Comparison of ENCODE assay signal across 8 mouse cellular contexts in genomic region chr9:21769558-21770183, GRCm38 (mm10). TPM values are rescaled to one million over a fixed set of nuclear protein-coding genes. Genes with fewer than 3 reads are reported as not detected.
DNase-seq lines count a peak whose midpoint lies in the region; ATAC-seq and TF ChIP-seq lines count a peak whose summit lies in the region.

No protein-coding gene starts in this region.

- no peaks in the 10 kb centered on the region for H3K9me3 ChIP-seq in stomach, embryonic 15.5 days

- 15% methylated on average over 26 of the region's 26 CpGs for WGBS in cerebellum, adult 2 months
- 80% methylated on average over 26 of the region's 26 CpGs for WGBS in stomach, embryonic 15.5 days

- 0 out of 2 replicates have a peak, but pooled peaks have one; percentile 18 for ATAC-seq in stomach, embryonic 15.5 days (ENCODE audit: insufficient read depth, low FRiP score, low read depth)

- peak overlapping the region; percentile 16 for H3K4me3 ChIP-seq in cerebellum, adult 2 months (replicated peaks; ENCODE audit: insufficient read depth, low read depth, low read length)
- no peak overlapping the region for H3K4me3 ChIP-seq in stomach, embryonic 15.5 days (replicated peaks)

- no peak for TF ChIP-seq POLR2A in cerebellum, adult 2 months (IDR thresholded peaks at IDR 0.05; ENCODE audit: borderline replicate concordance, insufficient read depth, low read length)

- intact Hi-C loops in heart, postnatal 10 days (cut with DNase I), result no loop called here
- intact Hi-C loops in left cerebral cortex, postnatal 14 days (cut with DNase I), result no loop called here

- TF ChIP-seq CTCF in cerebellum, adult 2 months (IDR thresholded peaks at IDR 0.05; ENCODE audit: borderline replicate concordance, insufficient read depth, low read depth, low read length), result no peak

- peak; percentile 70 to 73 for DNase-seq in cerebellum, adult 2 months
- no peak for DNase-seq in cerebellum, postnatal 4 days (ENCODE audit: low spot score in 2 of 2)
- peak; percentile 54 for DNase-seq in ovary, postnatal 36 days (ENCODE audit: low spot score)
- no peak for DNase-seq in ovary, postnatal 10 days (ENCODE audit: low spot score)
- DNase-seq in heart, postnatal 10 days, result peak; percentile 71 to 77
- no peak for DNase-seq in thymus, postnatal 14 days
- DNase-seq in left cerebral cortex, postnatal 14 days (ENCODE audit: low spot score in 2 of 2), result no peak

- H3K36me3 ChIP-seq in stomach, embryonic 15.5 days, result peaks cover 34% of the 10 kb centered on the region

- H3K9ac ChIP-seq in stomach, embryonic 15.5 days, result no peak overlapping the region

- no peak overlapping the region for H3K4me2 ChIP-seq in stomach, embryonic 15.5 days

- peak overlapping the region; percentile 99 for H3K27ac ChIP-seq in cerebellum, adult 2 months (ENCODE audit: insufficient read depth, low read length)
- H3K27ac ChIP-seq in stomach, embryonic 15.5 days, result peak overlapping the region; percentile 74

- peaks cover 38% of the 10 kb centered on the region for H3K4me1 ChIP-seq in cerebellum, adult 2 months (ENCODE audit: control insufficient read depth, insufficient read depth, low read length)
- 0 out of 2 replicates have a peak, but pooled peaks cover 3% of the 10 kb centered on the region for H3K4me1 ChIP-seq in stomach, embryonic 15.5 days

- H3K27me3 ChIP-seq in cerebellum, adult 2 months (ENCODE audit: control insufficient read depth, insufficient read depth, low read length), result no peaks in the 10 kb centered on the region
- H3K27me3 ChIP-seq in stomach, embryonic 15.5 days (replicated peaks), result no peaks in the 10 kb centered on the region

RNA-seq across cellular contexts. Expression of gene Spc24, which starts 9.6 kb away (rescaled TPM):
- 3.8 TPM in 2 replicates for polyA plus RNA-seq in cerebellum, adult 2 months (2012; rRNA removed)
- total RNA-seq in heart, postnatal 10 days (2021), result 10 to 100 TPM; 11.9 to 14.5 TPM
- polyA plus RNA-seq in stomach, embryonic 15.5 days (2015; fragmentation: Nextera tagmentation; extraction: Ambion mirVana), result 110 and 119 TPM in 2 replicates
- total RNA-seq in left cerebral cortex, postnatal 14 days (2021), result 1 to 10 TPM; 2.6 to 2.7 TPM

RNA-seq across cellular contexts. Expression of gene Kank2, which starts 28.9 kb away (rescaled TPM):
- polyA plus RNA-seq in cerebellum, adult 2 months (2012; rRNA removed), result 44.7 and 50.6 TPM in 2 replicates
- 10 to 100 TPM; 49.5 to 51.9 TPM for total RNA-seq in heart, postnatal 10 days (2021)
- polyA plus RNA-seq in stomach, embryonic 15.5 days (2015; fragmentation: Nextera tagmentation; extraction: Ambion mirVana), result 21.1 and 22.7 TPM in 2 replicates
- total RNA-seq in left cerebral cortex, postnatal 14 days (2021), result 1 to 10 TPM; 7.4 to 7.6 TPM

RNA-seq across cellular contexts. Expression of gene Ldlr, which starts 46.4 kb away (rescaled TPM):
- polyA plus RNA-seq in cerebellum, adult 2 months (2012; rRNA removed), result 34.1 and 34.2 TPM in 2 replicates
- total RNA-seq in heart, postnatal 10 days (2021), result 10 to 100 TPM in 1 of 2 experiments, 1 to 10 TPM in 1; 8.5 to 10.7 TPM
- polyA plus RNA-seq in stomach, embryonic 15.5 days (2015; fragmentation: Nextera tagmentation; extraction: Ambion mirVana), result 53.8 and 61.0 TPM in 2 replicates
- 10 to 100 TPM; 13.5 to 16.7 TPM for total RNA-seq in left cerebral cortex, postnatal 14 days (2021)

Comparison
In these comparisons a context has a peak if more than half of its experiments do, and no peak if none do; other contexts are left out.
1. DNase-seq: peak in cerebellum, adult 2 months (2 of 2), ovary, postnatal 36 days (single experiment) and heart, postnatal 10 days (2 of 2); none in cerebellum, postnatal 4 days (0 of 2), ovary, postnatal 10 days (single experiment), thymus, postnatal 14 days (single experiment) and left cerebral cortex, postnatal 14 days (0 of 2).
2. RNA of gene Kank2, which starts 28.9 kb away (total RNA-seq): 49.5 to 51.9 TPM in heart, postnatal 10 days; 7.4 to 7.6 TPM in left cerebral cortex, postnatal 14 days; every median in the first group is over 4 times any median in the second.